Mouse (Mus musculus): ENCODE measurements around the gene Gm11541.

GRCm38 (mm10) chr11:94704020-94704419, 279 bp downstream of the Gm11541 start:
- no peak for TF ChIP-seq GATA1 (IDR thresholded peaks at IDR 0.05; ENCODE audit: borderline replicate concordance, low read length)
- no peak for TF ChIP-seq FLI1 (IDR thresholded peaks at IDR 0.05; ENCODE audit: low read length)
